Mouse (Mus musculus): ENCODE results near the gene Atxn7l3. TPM values are rescaled to one million over a fixed set of nuclear protein-coding genes. Genes with fewer than 3 reads are reported as not detected.

The Atxn7l3 gene
- total and polyA plus RNA-seq, 3 experiments: 24.0 to 60.0 (median 29.9) TPM

DNA sequence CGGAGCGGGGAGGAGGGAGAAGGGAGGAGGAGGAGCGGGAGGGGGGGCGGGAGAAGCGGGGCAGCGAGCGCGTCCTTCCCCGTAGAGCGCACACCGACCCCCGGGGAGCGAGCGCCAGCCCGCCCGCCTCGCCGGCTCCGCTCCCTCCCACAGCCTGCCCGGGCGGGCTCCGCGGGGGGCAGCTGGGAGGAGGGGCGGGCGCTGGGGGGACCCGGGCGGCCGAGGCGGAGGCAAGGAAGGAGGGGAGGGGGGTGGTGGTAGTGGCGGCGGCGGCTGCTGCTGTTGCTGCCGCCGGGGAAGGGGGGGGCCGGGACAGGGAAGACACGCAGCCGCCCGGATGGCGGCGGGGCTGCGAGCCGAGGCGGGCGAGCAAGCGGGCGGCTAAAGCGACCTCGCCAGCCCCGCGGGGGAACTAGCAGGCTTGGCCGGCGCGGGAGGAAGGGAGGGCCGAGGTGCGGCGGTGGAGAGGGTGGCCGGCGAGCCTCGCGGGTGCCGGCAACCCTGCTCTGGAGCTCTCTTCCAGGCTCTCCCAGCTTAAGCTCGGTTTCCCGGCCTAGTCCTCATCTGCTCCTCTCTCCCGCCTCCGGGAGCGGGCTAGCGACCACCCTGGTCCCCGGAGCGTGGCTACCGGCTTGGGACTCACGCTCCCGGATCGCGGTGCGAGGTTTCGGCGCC is 21.6 kb upstream of the Atxn7l3 start:
- no peak for TF ChIP-seq GATA1 (IDR thresholded peaks at IDR 0.05; ENCODE audit: borderline replicate concordance, low read length)
- no peak for TF ChIP-seq TAL1 (conservative IDR thresholded peaks at IDR 0.05; ENCODE audit: low read depth, low read length)
- no peak for TF ChIP-seq GATA2 (IDR thresholded peaks at IDR 0.05; ENCODE audit: borderline replicate concordance, low read depth, low read length)
- TF ChIP-seq POLR2AphosphoS5 (IDR thresholded peaks at IDR 0.05; ENCODE audit: insufficient replicate concordance, low read depth, low read length): no peak
- TF ChIP-seq CTCF (IDR thresholded peaks at IDR 0.05; ENCODE audit: low read depth, low read length): no peak
- H3K4me3 ChIP-seq (ENCODE audit: low read depth, low read length): peak overlapping the region; percentile 89
- ATAC-seq (ENCODE audit: extremely low read depth, insufficient number of reproducible peaks, low FRiP score, poor library complexity, severe bottlenecking) (no peak), DNase-seq (ENCODE audit: low spot score) (peak; percentile 78)
- H3K27me3 ChIP-seq (ENCODE audit: insufficient read depth, low read length): peaks cover 16% of the 10 kb centered on the region
- H3K9me3 ChIP-seq (replicated peaks): no peaks in the 10 kb centered on the region
- H3K36me3 ChIP-seq (replicated peaks): peaks cover 32% of the 10 kb centered on the region
- peaks cover 47% of the 10 kb centered on the region for H3K4me1 ChIP-seq (ENCODE audit: insufficient read depth, low read depth, low read length)

DNA sequence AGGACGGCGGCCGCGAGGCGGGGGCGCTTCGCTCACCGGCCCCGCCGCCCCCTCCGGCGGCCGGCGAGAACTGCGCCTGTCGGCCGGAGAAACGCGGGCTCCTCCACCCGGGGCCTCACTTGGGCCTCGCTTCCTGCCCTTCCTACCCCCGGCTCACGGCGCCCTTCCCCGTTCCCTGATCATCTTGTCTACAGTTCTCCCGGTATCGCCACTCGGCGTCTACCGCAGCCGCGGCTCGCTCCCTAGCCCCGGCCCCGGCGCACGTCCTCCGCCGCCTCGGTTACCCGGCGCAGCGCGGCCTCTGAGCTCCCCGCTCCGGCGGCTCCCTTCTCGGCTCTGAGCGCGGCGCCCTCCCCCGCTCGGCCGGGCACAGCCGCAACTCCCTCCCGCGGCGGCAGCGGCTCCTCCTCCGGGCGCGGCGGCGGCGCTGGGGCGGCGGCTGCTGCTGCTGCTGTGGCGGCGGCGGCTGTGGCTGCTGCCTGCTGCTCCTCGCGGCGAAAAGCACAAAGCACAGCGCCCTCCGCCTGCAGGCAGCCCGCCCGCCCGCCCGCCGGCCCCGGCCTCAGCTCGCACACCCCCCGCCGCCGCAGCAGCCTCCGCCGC is 21.0 kb upstream of the Atxn7l3 start:
- DNase-seq (ENCODE audit: low spot score) (peak; percentile 69), ATAC-seq (ENCODE audit: extremely low read depth, insufficient number of reproducible peaks, low FRiP score, poor library complexity, severe bottlenecking) (no peak)
- Histone ChIP-seq H3K27me3 (ENCODE audit: insufficient read depth, low read length) (peaks cover 12% of the 10 kb centered on the region), H3K4me1 (ENCODE audit: insufficient read depth, low read depth, low read length) (peaks cover 53% of the 10 kb centered on the region), H3K36me3 (replicated peaks) (peaks cover 38% of the 10 kb centered on the region), H3K4me3 (ENCODE audit: low read depth, low read length) (peak overlapping the region; percentile 89), H3K9me3 (replicated peaks) (no peaks in the 10 kb centered on the region)
- TF ChIP-seq GATA1 (IDR thresholded peaks at IDR 0.05; ENCODE audit: borderline replicate concordance, low read length): no peak
- no peak for TF ChIP-seq CTCF (IDR thresholded peaks at IDR 0.05; ENCODE audit: low read depth, low read length)
- no peak for TF ChIP-seq POLR2AphosphoS5 (IDR thresholded peaks at IDR 0.05; ENCODE audit: insufficient replicate concordance, low read depth, low read length)
- no peak for TF ChIP-seq TAL1 (conservative IDR thresholded peaks at IDR 0.05; ENCODE audit: low read depth, low read length)
- no peak for TF ChIP-seq GATA2 (IDR thresholded peaks at IDR 0.05; ENCODE audit: borderline replicate concordance, low read depth, low read length)

DNA sequence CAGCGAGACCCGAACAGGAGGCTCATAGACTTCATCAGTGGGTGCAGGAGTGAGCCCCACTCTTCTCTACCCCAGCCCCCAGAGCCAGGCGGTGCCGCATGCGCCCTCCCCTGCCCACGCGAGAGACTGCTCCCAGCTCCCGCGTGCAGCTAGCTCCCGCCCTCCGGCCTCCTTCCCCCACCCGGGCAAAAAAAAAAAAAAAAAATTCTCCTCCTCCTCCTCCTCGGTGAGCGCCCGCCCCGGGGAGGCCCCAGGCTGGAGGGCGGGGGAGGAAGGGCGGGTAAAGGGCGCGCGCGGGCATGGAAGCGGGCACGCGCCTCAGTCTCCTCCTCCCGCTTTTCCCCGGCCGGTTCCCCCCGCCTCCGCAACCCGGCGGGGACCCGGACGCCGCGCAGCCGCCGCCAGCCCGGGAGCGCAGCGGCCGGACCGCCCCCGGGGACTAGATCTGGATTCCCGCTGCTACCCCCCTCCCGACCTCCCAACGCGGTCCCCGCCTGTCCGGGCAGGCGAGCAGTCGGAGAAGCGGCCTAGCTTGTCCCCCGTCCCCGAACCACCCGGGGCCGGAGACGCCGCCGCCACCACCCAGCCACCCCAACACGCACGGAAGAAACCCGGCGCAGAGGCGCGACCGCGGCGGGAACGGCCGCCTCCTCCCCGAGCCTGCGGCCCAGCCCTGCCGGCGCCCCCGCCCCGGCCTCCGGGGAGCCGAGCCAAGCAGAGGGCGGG is 20.3 kb upstream of the Atxn7l3 start:
- Histone ChIP-seq H3K4me3 (ENCODE audit: low read depth, low read length) (peak overlapping the region; percentile 89), H3K36me3 (replicated peaks) (peaks cover 45% of the 10 kb centered on the region), H3K4me1 (ENCODE audit: insufficient read depth, low read depth, low read length) (peaks cover 59% of the 10 kb centered on the region), H3K27me3 (ENCODE audit: insufficient read depth, low read length) (peaks cover 6% of the 10 kb centered on the region), H3K9me3 (replicated peaks) (no peaks in the 10 kb centered on the region)
- TF ChIP-seq GATA1 (IDR thresholded peaks at IDR 0.05; ENCODE audit: borderline replicate concordance, low read length) (no peak), POLR2AphosphoS5 (IDR thresholded peaks at IDR 0.05; ENCODE audit: insufficient replicate concordance, low read depth, low read length) (no peak)
- DNase-seq (ENCODE audit: low spot score): peak; percentile 78
- peak; percentile 59; the same call in 1 of the 2 replicates for ATAC-seq (ENCODE audit: extremely low read depth, insufficient number of reproducible peaks, low FRiP score, poor library complexity, severe bottlenecking)

DNA sequence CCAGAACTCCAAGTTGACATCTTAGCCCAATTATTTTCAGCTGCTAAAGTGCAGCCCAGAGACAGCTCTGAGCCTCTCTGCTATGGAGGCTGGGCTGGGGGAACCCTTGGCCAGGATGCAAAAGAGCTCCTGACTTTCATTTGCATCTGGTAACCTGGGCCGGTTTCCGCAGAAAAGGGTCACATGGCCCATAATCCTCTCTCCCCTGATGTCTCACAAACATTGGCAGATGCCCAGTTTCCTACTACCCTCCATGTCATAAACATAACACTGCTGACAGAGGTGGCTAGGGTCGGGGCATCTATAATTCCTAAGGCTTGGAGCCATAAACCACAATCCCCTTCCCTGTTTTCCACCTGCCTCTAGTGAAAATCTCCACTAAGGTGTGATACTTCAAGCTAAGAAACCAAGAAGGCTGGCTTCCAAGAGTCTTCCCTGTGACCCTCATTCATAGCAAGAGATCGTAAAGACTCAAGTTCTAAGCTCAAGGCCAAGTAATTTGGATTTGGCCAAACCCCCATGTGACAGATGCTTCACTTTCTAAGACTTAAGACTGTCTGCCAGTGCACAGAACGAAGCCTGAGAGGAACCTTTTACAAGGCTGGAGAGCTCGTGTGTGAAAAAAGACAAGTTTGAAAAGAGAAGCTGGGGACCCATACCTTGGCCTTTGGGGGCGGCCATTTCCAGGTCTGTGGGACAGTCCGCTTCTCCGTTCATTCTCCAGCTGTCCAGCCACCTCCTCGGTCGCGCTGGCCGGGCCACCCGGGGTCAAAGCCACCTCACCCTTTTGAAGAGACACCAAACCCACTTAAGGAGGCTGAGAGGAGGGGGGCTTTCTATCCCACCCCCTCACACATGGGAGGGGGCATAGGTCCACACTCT is 19.5 kb upstream of the Atxn7l3 start:
- ATAC-seq (ENCODE audit: extremely low read depth, insufficient number of reproducible peaks, low FRiP score, poor library complexity, severe bottlenecking): no peak
- Histone ChIP-seq H3K27me3 (ENCODE audit: insufficient read depth, low read length) (peaks cover 5% of the 10 kb centered on the region), H3K36me3 (replicated peaks) (peaks cover 53% of the 10 kb centered on the region), H3K4me3 (ENCODE audit: low read depth, low read length) (peak overlapping the region; percentile 89), H3K4me1 (ENCODE audit: insufficient read depth, low read depth, low read length) (peaks cover 67% of the 10 kb centered on the region), H3K9me3 (replicated peaks) (no peaks in the 10 kb centered on the region)
- no peak for DNase-seq (ENCODE audit: low spot score)
- TF ChIP-seq GATA2 (IDR thresholded peaks at IDR 0.05; ENCODE audit: borderline replicate concordance, low read depth, low read length): no peak
- no peak for TF ChIP-seq POLR2AphosphoS5 (IDR thresholded peaks at IDR 0.05; ENCODE audit: insufficient replicate concordance, low read depth, low read length)
- no peak for TF ChIP-seq GATA1 (IDR thresholded peaks at IDR 0.05; ENCODE audit: borderline replicate concordance, low read length)
- no peak for TF ChIP-seq CTCF (IDR thresholded peaks at IDR 0.05; ENCODE audit: low read depth, low read length)
- TF ChIP-seq TAL1 (conservative IDR thresholded peaks at IDR 0.05; ENCODE audit: low read depth, low read length): no peak

DNA sequence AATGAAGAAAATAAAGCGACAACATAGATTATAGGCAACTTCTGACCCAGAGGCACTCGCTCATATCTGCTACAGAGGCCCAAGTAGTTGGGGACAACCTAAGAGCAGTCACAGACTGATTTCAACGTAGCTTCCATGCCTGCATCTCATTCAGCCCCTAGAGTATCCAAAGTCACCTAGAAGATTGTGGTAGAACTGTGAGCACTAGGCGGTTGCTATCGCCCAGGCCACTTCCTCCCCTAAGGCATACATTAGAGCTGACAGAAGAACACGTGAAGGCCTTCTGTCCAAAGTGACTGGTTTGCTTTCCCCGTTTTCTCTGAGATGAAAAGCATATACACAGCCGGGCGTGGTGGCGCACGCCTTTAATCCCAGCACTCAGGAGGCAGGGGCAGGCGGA is 17.9 kb upstream of the Atxn7l3 start:
- Histone ChIP-seq H3K4me3 (ENCODE audit: low read depth, low read length) (no peak overlapping the region; the same call in 1 of the 2 replicates), H3K9me3 (replicated peaks) (no peaks in the 10 kb centered on the region), H3K4me1 (ENCODE audit: insufficient read depth, low read depth, low read length) (peaks cover 69% of the 10 kb centered on the region), H3K36me3 (replicated peaks) (peaks cover 69% of the 10 kb centered on the region), H3K27me3 (ENCODE audit: insufficient read depth, low read length) (no peaks in the 10 kb centered on the region)
- TF ChIP-seq TAL1 (conservative IDR thresholded peaks at IDR 0.05; ENCODE audit: low read depth, low read length): no peak
- TF ChIP-seq CTCF (IDR thresholded peaks at IDR 0.05; ENCODE audit: low read depth, low read length): no peak
- TF ChIP-seq POLR2AphosphoS5 (IDR thresholded peaks at IDR 0.05; ENCODE audit: insufficient replicate concordance, low read depth, low read length): no peak
- DNase-seq (ENCODE audit: low spot score) (no peak), ATAC-seq (ENCODE audit: extremely low read depth, insufficient number of reproducible peaks, low FRiP score, poor library complexity, severe bottlenecking) (no peak)
